Mouse (Mus musculus) naive thymus-derived CD4-positive, alpha-beta T cell, adult 5 months (primary cell): ENCODE measurements around the gene Dnajc6. TPM values are rescaled to one million over a fixed set of nuclear protein-coding genes. Genes with fewer than 3 reads are reported as not detected.

Experiments used
- polyA plus RNA-seq: library from polyadenylated mRNA; unstranded; fragments of 100-300 nt; shearing (Covaris generic); gene quantifications from one replicate; pipeline ENCODE4 v1.2.1, GENCODE M21; 2017

The Dnajc6 gene
- polyA plus RNA-seq: 1.9 TPM

DNA sequence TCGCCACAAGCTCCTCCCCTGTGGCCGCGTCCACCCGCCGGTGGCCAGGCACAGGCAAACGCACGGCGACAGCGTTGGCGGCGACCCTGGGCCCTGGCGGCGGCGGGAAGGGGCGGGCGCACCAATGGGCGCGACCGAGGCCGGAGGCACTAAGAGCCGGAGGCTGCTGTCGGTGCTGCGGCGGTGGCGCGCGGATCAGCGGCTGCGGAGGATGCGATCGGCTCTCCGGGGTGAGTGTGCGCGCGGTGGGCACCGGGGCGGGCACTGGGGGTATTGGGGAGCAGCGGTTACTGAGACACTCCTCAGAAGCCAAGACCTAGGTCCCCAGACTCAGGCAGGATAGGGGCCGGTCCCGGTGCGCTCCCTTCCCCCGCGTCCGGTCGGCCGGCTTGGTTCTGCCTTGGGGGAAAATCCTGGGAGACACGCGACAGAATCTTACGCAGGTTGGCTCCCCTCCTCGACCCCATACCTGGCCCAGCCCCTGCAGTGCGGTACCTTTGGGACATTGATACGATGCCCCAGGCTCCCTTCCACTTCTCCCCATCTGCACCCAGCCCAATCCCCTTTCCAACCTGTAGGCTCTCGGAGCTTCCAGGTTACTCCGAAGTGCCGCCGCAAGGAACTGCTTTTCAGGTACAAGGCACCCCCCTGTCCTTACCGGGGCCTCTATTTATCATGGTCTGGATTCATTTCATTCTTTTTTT is at the start of gene Dnajc6:
Gene Dnajc6 (plus strand): TSS at position 115 of the 704 bp plus-strand sequence.

DNA sequence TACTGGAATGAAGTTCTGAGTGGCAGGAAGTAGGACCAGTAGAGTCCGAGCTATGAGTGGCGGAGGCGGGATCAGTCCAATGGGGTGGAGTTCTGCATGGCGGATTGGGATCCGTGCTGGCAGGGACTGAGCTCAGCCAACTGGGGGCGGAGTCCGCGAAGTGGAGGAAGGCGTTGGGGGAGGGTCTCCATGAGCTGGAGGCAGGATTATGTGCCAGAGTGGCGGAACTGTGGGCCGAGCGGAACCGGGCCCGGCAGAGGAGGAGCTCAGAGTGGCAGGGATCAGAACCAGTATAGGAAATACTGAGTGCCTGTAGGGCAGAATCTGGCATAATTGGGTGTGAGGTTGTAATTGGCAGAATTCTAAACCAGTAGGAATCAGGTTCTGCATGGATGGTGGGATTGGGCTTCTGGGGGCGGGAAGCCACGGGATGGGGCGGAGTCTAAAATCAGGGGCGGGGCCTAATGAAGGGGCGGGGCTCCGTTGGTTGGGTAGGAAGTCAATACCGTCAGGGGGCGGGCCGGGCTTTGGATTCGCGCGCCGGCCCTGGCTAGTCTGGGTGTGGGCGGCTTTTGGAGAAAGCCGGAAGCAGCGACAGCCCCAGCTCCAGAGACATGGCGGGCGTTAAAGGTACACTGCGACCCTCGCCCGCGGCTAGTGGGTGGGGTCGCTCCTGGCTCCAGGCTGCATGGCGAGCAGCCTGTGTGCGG is 150.9 kb downstream of the Dnajc6 start, which contains the start of gene Leprot:
Gene Leprot (plus strand): TSS at position 523 of the 710 bp plus-strand sequence.

Other genes starting within 250 kb of the Dnajc6 start
- gene Jak1, start 231.4 kb upstream of the Dnajc6 start, polyA plus RNA-seq: 965 TPM
- gene Ak4, start 77.4 kb upstream of the Dnajc6 start, polyA plus RNA-seq: 0.14 TPM
- 28.4 TPM for gene Leprot, start 151.1 kb downstream of the Dnajc6 start, polyA plus RNA-seq
- not detected for gene Lepr, start 220.8 kb downstream of the Dnajc6 start, polyA plus RNA-seq